Mouse (Mus musculus): Measurements from ENCODE around the gene Rps16. TPM values are rescaled to one million over a fixed set of nuclear protein-coding genes. Genes with fewer than 3 reads are reported as not detected.
"Not testable (repeated sequence)": the region's sequence is repeated elsewhere in the genome, so short reads cannot be mapped to it uniquely, and the experiment has no call there.

Rps16 gene
- total RNA-seq, 2 experiments from 2014 or later: 881 to 3,991 TPM

GRCm38 (mm10) chr7:28383606-28384005 lies 33.2 kb downstream of the Rps16 start:
- no peak for ATAC-seq (replicated peaks; ENCODE audit: low FRiP score, low TSS enrichment, poor library complexity, severe bottlenecking)

GRCm38 (mm10) chr7:28384162-28384561 lies 33.7 kb downstream of the Rps16 start:
- ATAC-seq (replicated peaks; ENCODE audit: low FRiP score, low TSS enrichment, poor library complexity, severe bottlenecking): no peak

GRCm38 (mm10) chr7:28385196-28385595 lies 34.7 kb downstream of the Rps16 start:
- no peak for ATAC-seq (replicated peaks; ENCODE audit: low FRiP score, low TSS enrichment, poor library complexity, severe bottlenecking)

- ATAC-seq (replicated peaks; ENCODE audit: low FRiP score, low TSS enrichment, poor library complexity, severe bottlenecking): no peak
These were observed 35.6 kb downstream of the Rps16 start for GRCm38 (mm10) chr7:28386007-28386406.

GRCm38 (mm10) chr7:28386462-28386861 lies 36.0 kb downstream of the Rps16 start:
- ATAC-seq (replicated peaks; ENCODE audit: low FRiP score, low TSS enrichment, poor library complexity, severe bottlenecking): peak; percentile 61

- not testable (repeated sequence) for ATAC-seq (replicated peaks; ENCODE audit: low FRiP score, low TSS enrichment, poor library complexity, severe bottlenecking)
These were observed 36.4 kb downstream of the Rps16 start for GRCm38 (mm10) chr7:28386877-28387276.

- ATAC-seq (replicated peaks; ENCODE audit: low FRiP score, low TSS enrichment, poor library complexity, severe bottlenecking): not testable (repeated sequence)
These were observed 36.9 kb downstream of the Rps16 start for GRCm38 (mm10) chr7:28387384-28387783.

GRCm38 (mm10) chr7:28390331-28390730 lies 39.9 kb downstream of the Rps16 start:
- no peak for ATAC-seq (replicated peaks; ENCODE audit: low FRiP score, low TSS enrichment, poor library complexity, severe bottlenecking)

GRCm38 (mm10) chr7:28392429-28393271 lies 42.2 kb downstream of the Rps16 start, which contains the start of the genes Med29 and Paf1:
TSS of gene Med29 (minus strand) at chr7:28392708.
TSS of gene Paf1 (plus strand) at chr7:28392951.
- peak; percentile 99 for ATAC-seq (replicated peaks; ENCODE audit: low FRiP score, low TSS enrichment, poor library complexity, severe bottlenecking)

GRCm38 (mm10) chr7:28393272-28393951 lies 43.0 kb downstream of the Rps16 start:
- no peak for ATAC-seq (replicated peaks; ENCODE audit: low FRiP score, low TSS enrichment, poor library complexity, severe bottlenecking)

- ATAC-seq (replicated peaks; ENCODE audit: low FRiP score, low TSS enrichment, poor library complexity, severe bottlenecking): no peak
These were observed 45.0 kb downstream of the Rps16 start for GRCm38 (mm10) chr7:28395425-28395824.

- ATAC-seq (replicated peaks; ENCODE audit: low FRiP score, low TSS enrichment, poor library complexity, severe bottlenecking): no peak
These were observed 47.5 kb downstream of the Rps16 start for GRCm38 (mm10) chr7:28398000-28398399.

- ATAC-seq (replicated peaks; ENCODE audit: low FRiP score, low TSS enrichment, poor library complexity, severe bottlenecking): no peak
These were observed 48.4 kb downstream of the Rps16 start for GRCm38 (mm10) chr7:28398696-28399340.

- ATAC-seq (replicated peaks; ENCODE audit: low FRiP score, low TSS enrichment, poor library complexity, severe bottlenecking): no peak
These were observed 50.6 kb downstream of the Rps16 start for GRCm38 (mm10) chr7:28401030-28401429.

- no peak for ATAC-seq (replicated peaks; ENCODE audit: low FRiP score, low TSS enrichment, poor library complexity, severe bottlenecking)
These were observed 51.5 kb downstream of the Rps16 start for GRCm38 (mm10) chr7:28401942-28402341.

Other genes starting within 250 kb of the Rps16 start
- not detected in 2 replicates for gene 9530053A07Rik, start 221.2 kb upstream of the Rps16 start, total RNA-seq (2014; fragmentation: Nextera tagmentation)
- not detected in 2 replicates for gene 9530053A07Rik, start 221.2 kb upstream of the Rps16 start, total RNA-seq (2017)
- gene Fbl, start 180.9 kb upstream of the Rps16 start, total RNA-seq (2014; fragmentation: Nextera tagmentation): 328 and 406 TPM in 2 replicates
- 265 and 312 TPM in 2 replicates for gene Fbl, start 180.9 kb upstream of the Rps16 start, total RNA-seq (2017)
- gene Dyrk1b, start 171.2 kb upstream of the Rps16 start, total RNA-seq (2014; fragmentation: Nextera tagmentation): 8.4 and 8.7 TPM in 2 replicates
- 2.6 and 3.1 TPM in 2 replicates for gene Dyrk1b, start 171.2 kb upstream of the Rps16 start, total RNA-seq (2017)
- gene Eid2, start 82.8 kb upstream of the Rps16 start, total RNA-seq (2014; fragmentation: Nextera tagmentation): 2.2 and 4.2 TPM in 2 replicates
- 2.0 and 2.9 TPM in 2 replicates for gene Eid2, start 82.8 kb upstream of the Rps16 start, total RNA-seq (2017)
- 2.1 and 2.9 TPM in 2 replicates for gene Eid2b, start 72.9 kb upstream of the Rps16 start, total RNA-seq (2014; fragmentation: Nextera tagmentation)
- 0.38 and 1.4 TPM in 2 replicates for gene Eid2b, start 72.9 kb upstream of the Rps16 start, total RNA-seq (2017)
- gene Selenov, start 59.5 kb upstream of the Rps16 start, total RNA-seq (2014; fragmentation: Nextera tagmentation): not detected in 2 replicates
- not detected in 2 replicates for gene Selenov, start 59.5 kb upstream of the Rps16 start, total RNA-seq (2017)
- gene Dll3, start 48.4 kb upstream of the Rps16 start, total RNA-seq (2014; fragmentation: Nextera tagmentation): 0.45 TPM in 1 of 2 replicates, not detected in the other
- gene Dll3, start 48.4 kb upstream of the Rps16 start, total RNA-seq (2017): not detected in 2 replicates
- 77.5 and 91.2 TPM in 2 replicates for gene Timm50, start 38.6 kb upstream of the Rps16 start, total RNA-seq (2014; fragmentation: Nextera tagmentation)
- gene Timm50, start 38.6 kb upstream of the Rps16 start, total RNA-seq (2017): 31.5 and 66.9 TPM in 2 replicates
- gene Supt5, start 11.9 kb upstream of the Rps16 start, total RNA-seq (2014; fragmentation: Nextera tagmentation): 87.6 and 113 TPM in 2 replicates
- gene Supt5, start 11.9 kb upstream of the Rps16 start, total RNA-seq (2017): 68.5 and 79.4 TPM in 2 replicates
- gene Plekhg2, start 21.9 kb downstream of the Rps16 start, total RNA-seq (2014; fragmentation: Nextera tagmentation): 4.1 and 7.7 TPM in 2 replicates
- gene Plekhg2, start 21.9 kb downstream of the Rps16 start, total RNA-seq (2017): 0.19 and 2.3 TPM in 2 replicates
- 13.4 and 15.3 TPM in 2 replicates for gene Zfp36, start 29.6 kb downstream of the Rps16 start, total RNA-seq (2014; fragmentation: Nextera tagmentation)
- gene Zfp36, start 29.6 kb downstream of the Rps16 start, total RNA-seq (2017): 26.9 and 33.7 TPM in 2 replicates
- gene Med29, start 42.1 kb downstream of the Rps16 start, total RNA-seq (2014; fragmentation: Nextera tagmentation): 22.3 and 28.9 TPM in 2 replicates
- gene Med29, start 42.1 kb downstream of the Rps16 start, total RNA-seq (2017): 9.9 and 16.0 TPM in 2 replicates
- gene Paf1, start 42.3 kb downstream of the Rps16 start, total RNA-seq (2014; fragmentation: Nextera tagmentation): 65.0 and 84.6 TPM in 2 replicates
- 129 and 149 TPM in 2 replicates for gene Paf1, start 42.3 kb downstream of the Rps16 start, total RNA-seq (2017)
- 79.4 and 81.5 TPM in 2 replicates for gene Gmfg, start 86.8 kb downstream of the Rps16 start, total RNA-seq (2014; fragmentation: Nextera tagmentation)
- gene Gmfg, start 86.8 kb downstream of the Rps16 start, total RNA-seq (2017): 179 and 328 TPM in 2 replicates
- gene Lrfn1, start 101.3 kb downstream of the Rps16 start, total RNA-seq (2014; fragmentation: Nextera tagmentation): 0.44 and 0.82 TPM in 2 replicates
- gene Lrfn1, start 101.3 kb downstream of the Rps16 start, total RNA-seq (2017): 0.08 and 0.09 TPM in 2 replicates
- not detected in 2 replicates for gene Ifnl2, start 159.8 kb downstream of the Rps16 start, total RNA-seq (2014; fragmentation: Nextera tagmentation)
- gene Ifnl2, start 159.8 kb downstream of the Rps16 start, total RNA-seq (2017): not detected in 2 replicates
- gene Ifnl3, start 172.2 kb downstream of the Rps16 start, total RNA-seq (2014; fragmentation: Nextera tagmentation): not detected in 2 replicates
- gene Ifnl3, start 172.2 kb downstream of the Rps16 start, total RNA-seq (2017): not detected in 2 replicates
- not detected in 2 replicates for gene Sycn, start 190.2 kb downstream of the Rps16 start, total RNA-seq (2014; fragmentation: Nextera tagmentation)
- gene Sycn, start 190.2 kb downstream of the Rps16 start, total RNA-seq (2017): not detected in 2 replicates
- gene Nccrp1, start 196.6 kb downstream of the Rps16 start, total RNA-seq (2014; fragmentation: Nextera tagmentation): 2.1 TPM in 1 of 2 replicates, not detected in the other
- gene Nccrp1, start 196.6 kb downstream of the Rps16 start, total RNA-seq (2017): not detected in 2 replicates
- 20.3 and 26.2 TPM in 2 replicates for gene Samd4b, start 247.5 kb downstream of the Rps16 start, total RNA-seq (2014; fragmentation: Nextera tagmentation)
- gene Samd4b, start 247.5 kb downstream of the Rps16 start, total RNA-seq (2017): 3.4 and 7.2 TPM in 2 replicates
- gene Pak4, start 247.5 kb downstream of the Rps16 start, total RNA-seq (2014; fragmentation: Nextera tagmentation): 5.3 and 8.3 TPM in 2 replicates
- gene Pak4, start 247.5 kb downstream of the Rps16 start, total RNA-seq (2017): 7.9 and 8.3 TPM in 2 replicates